8 mouse cellular contexts compared by ENCODE assay signal in genomic region chr4:106316351-106317178, GRCm38 (mm10). TPM values are rescaled to one million over a fixed set of nuclear protein-coding genes. Genes with fewer than 3 reads are reported as not detected.
DNase-seq lines count a peak whose midpoint lies in the region; ATAC-seq lines count a peak whose summit lies in the region.

No protein-coding gene starts in this region.

- no peaks in the 10 kb centered on the region for H3K27me3 ChIP-seq in hindbrain, embryonic 12.5 days

- peak overlapping the region; percentile 96 for H3K4me3 ChIP-seq in hindbrain, embryonic 12.5 days
- peak overlapping the region; percentile 82 for H3K4me3 ChIP-seq in macrophage (ENCODE audit: inconsistent target)

- peak overlapping the region; percentile 95 for H3K9ac ChIP-seq in hindbrain, embryonic 12.5 days

- WGBS in hindbrain, embryonic 12.5 days = under 1% methylated on average over 65 of the region's 81 CpGs
- under 1% methylated on average over 77 of the region's 81 CpGs for WGBS in macrophage (ENCODE audit: missing documents)

- H3K9me3 ChIP-seq in hindbrain, embryonic 12.5 days (replicated peaks) = no peaks in the 10 kb centered on the region

- peak overlapping the region; percentile 71 for H3K4me2 ChIP-seq in hindbrain, embryonic 12.5 days (replicated peaks)

- peaks cover 26% of the 10 kb centered on the region for H3K4me1 ChIP-seq in hindbrain, embryonic 12.5 days

- DNase-seq in ZHBTc4 (ENCODE audit: low read depth, low spot score) = peak; percentile 62
- DNase-seq in cerebellum, postnatal 14 days = peak; percentile 74 to 75
- peak; percentile 17 to 30 for DNase-seq in frontal cortex, postnatal 25 days (ENCODE audit: low spot score in 2 of 2)
- DNase-seq in layer of hippocampus, postnatal 25 days (ENCODE audit: extremely low spot score in 1 of 2, low spot score in 1 of 2) = peak; percentile 40 to 75
- peak; percentile 48 for DNase-seq in right cerebral cortex, postnatal 14 days
- DNase-seq in c-Kit-positive CD71-positive TER-119-positive erythroid progenitor cells, embryonic 14.5 days (ENCODE audit: low spot score) = no peak

- H3K79me2 ChIP-seq in macrophage (ENCODE audit: inconsistent target) = peaks cover 50% of the 10 kb centered on the region

- H3K36me3 ChIP-seq in hindbrain, embryonic 12.5 days = no peaks in the 10 kb centered on the region
- no peaks in the 10 kb centered on the region for H3K36me3 ChIP-seq in macrophage (ENCODE audit: inconsistent target)

- ATAC-seq in hindbrain, embryonic 12.5 days (ENCODE audit: low FRiP score) = peak; percentile 84

- peak overlapping the region; percentile 97 for H3K27ac ChIP-seq in hindbrain, embryonic 12.5 days
- peak overlapping the region; percentile 46 for H3K27ac ChIP-seq in macrophage

RNA-seq across cellular contexts. Expression of gene Usp24, which starts 0.6 kb away (rescaled TPM):
- 10.8 and 12.7 TPM in 2 replicates for polyA plus RNA-seq in hindbrain, embryonic 12.5 days (2016; fragmentation: Nextera tagmentation; extraction: Ambion mirVana)
- 10 to 100 TPM; 35.2 to 42.8 TPM for total RNA-seq in layer of hippocampus, postnatal 25 days (2021)
- 100 to 1,000 TPM in 15 of 26 experiments, 10 to 100 TPM in 11; 47.9 to 173 (median 110) TPM for total RNA-seq in macrophage (2018; cell fraction: chromatin; rRNA removed)
- total RNA-seq in macrophage (2018; cell fraction: cytosol; rRNA removed) = 10 to 100 TPM; 15.1 to 35.3 (median 24.4) TPM
- 10 to 100 TPM; 33.6 to 87.4 (median 56.0) TPM for total RNA-seq in macrophage (2018; cell fraction: nucleus; rRNA removed)
- polyA plus RNA-seq in macrophage (2018) = 16.9 to 23.8 TPM (median 18.5 TPM) in 3 replicates
